Mouse (Mus musculus): ENCODE measurements around the gene Adgrf3. TPM values are rescaled to one million over a fixed set of nuclear protein-coding genes. Genes with fewer than 3 reads are reported as not detected.

Adgrf3 gene
- polyA plus RNA-seq, 1 experiment: not detected

DNA sequence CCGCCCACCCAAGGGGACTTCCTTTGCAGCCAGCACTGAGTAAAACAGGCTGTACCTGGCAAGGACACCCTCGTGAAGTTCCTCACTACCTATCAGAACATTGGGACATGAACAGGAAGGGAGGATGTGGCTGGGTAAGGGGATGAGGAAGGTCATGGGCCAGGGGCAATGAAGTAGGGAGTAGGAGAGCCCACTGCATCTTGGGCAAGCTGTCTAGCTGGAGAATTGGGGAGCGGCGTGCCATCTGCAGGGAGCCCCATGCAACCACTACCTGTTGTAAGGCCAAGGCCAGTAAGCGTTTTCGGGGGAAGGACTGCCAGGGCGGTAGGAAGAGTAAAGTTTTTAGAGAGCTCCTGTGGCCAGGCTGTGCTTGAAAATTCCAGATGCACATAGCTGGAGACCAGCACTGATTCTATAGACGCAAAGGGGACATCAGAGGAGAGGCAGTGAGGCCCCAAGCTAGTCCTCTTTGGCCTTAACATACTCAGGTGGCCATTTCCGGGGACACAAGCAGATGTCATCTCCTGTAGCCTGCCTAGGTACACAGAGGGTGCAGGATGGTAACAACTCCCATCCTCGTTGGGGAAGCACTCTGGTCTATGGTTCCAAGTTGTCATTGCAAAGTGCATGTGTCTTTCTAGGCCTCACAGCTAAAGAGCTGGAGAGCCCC is 2.2 kb downstream of the Adgrf3 start:
- H3K79me3 ChIP-seq (ENCODE audit: low read depth): no peaks in the 10 kb centered on the region
- no peak overlapping the region for H3ac ChIP-seq (ENCODE audit: control insufficient read depth, insufficient read length, low read depth)
- TF ChIP-seq MAX (IDR thresholded peaks at IDR 0.05) (no peak), USF1 (IDR thresholded peaks at IDR 0.05; ENCODE audit: low read depth) (no peak), MYOD1 (IDR thresholded peaks at IDR 0.05; ENCODE audit: control insufficient read depth, insufficient read length, low read depth) (no peak), CEBPB (IDR thresholded peaks at IDR 0.05; ENCODE audit: low read depth) (no peak), MYOG (IDR thresholded peaks at IDR 0.05; ENCODE audit: control insufficient read depth, extremely low read depth, insufficient read length) (no peak), FOSL1 (IDR thresholded peaks at IDR 0.05; ENCODE audit: insufficient read depth, low read length, poor library complexity, severe bottlenecking) (no peak), CTCF (IDR thresholded peaks at IDR 0.05; ENCODE audit: control insufficient read depth, insufficient read depth, insufficient read length) (no peak)
- H3K36me3 ChIP-seq (ENCODE audit: control insufficient read depth, insufficient read depth): no peaks in the 10 kb centered on the region
- peaks cover 3% of the 10 kb centered on the region for H3K27me3 ChIP-seq (ENCODE audit: control insufficient read depth, insufficient read depth, insufficient read length)
- no peak overlapping the region for H3K4me3 ChIP-seq (ENCODE audit: insufficient read depth, poor library complexity, severe bottlenecking)
- H3K79me2 ChIP-seq (ENCODE audit: control insufficient read depth, insufficient read depth): no peaks in the 10 kb centered on the region

DNA sequence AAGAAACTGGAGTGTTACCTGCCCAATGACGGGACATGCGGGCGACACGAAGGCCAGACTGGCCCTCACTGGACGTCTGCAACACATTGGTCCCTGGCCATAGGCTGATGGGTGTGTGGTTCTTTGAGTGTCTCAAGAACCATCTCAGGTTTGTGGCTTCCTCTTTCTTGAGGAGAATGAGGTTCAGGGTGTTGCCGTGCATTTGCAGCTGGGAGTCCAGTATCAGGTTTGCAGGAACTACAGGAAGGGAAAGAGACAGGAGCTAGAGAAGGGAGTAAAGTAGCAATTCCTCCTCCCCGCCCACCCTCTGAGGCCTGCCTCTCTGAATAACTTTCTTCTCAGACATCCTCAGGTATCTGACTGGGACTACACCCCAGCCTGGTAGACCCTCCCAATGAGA is 3.3 kb downstream of the Adgrf3 start:
- H3K27me3 ChIP-seq (ENCODE audit: control insufficient read depth, insufficient read depth, insufficient read length): peaks cover 3% of the 10 kb centered on the region
- H3K36me3 ChIP-seq (ENCODE audit: control insufficient read depth, insufficient read depth): no peaks in the 10 kb centered on the region
- H3ac ChIP-seq (ENCODE audit: control insufficient read depth, insufficient read length, low read depth): no peak overlapping the region
- no peaks in the 10 kb centered on the region for H3K79me3 ChIP-seq (ENCODE audit: low read depth)
- H3K79me2 ChIP-seq (ENCODE audit: control insufficient read depth, insufficient read depth): no peaks in the 10 kb centered on the region
- H3K4me3 ChIP-seq (ENCODE audit: insufficient read depth, poor library complexity, severe bottlenecking): no peak overlapping the region
- TF ChIP-seq MYOG (IDR thresholded peaks at IDR 0.05; ENCODE audit: control insufficient read depth, extremely low read depth, insufficient read length): no peak

DNA sequence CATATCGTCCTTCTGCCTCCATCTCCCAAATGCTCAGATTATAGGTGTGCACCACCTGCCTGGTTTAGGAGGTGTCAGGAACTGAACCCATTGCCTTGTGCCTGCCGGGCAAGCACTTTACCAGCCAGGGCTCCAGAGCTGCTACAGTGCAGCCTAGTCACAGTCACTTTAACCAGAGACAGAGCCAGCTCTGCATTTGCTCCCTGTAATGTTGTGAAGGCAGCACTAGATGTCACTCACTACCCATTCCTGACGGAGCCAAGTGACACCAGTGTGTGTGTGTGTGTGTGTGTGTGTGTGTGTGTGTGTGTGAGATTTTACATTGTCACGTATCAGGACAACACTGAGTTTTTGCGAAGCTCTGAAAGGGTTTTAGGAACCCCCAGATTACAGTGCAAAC is 4.0 kb downstream of the Adgrf3 start:
- TF ChIP-seq CTCF (IDR thresholded peaks at IDR 0.05; ENCODE audit: control insufficient read depth, insufficient read depth, insufficient read length) (peak; percentile 48), MYOD1 (IDR thresholded peaks at IDR 0.05; ENCODE audit: control insufficient read depth, insufficient read length, low read depth) (no peak)
- Histone ChIP-seq H3K79me2 (ENCODE audit: control insufficient read depth, insufficient read depth) (no peaks in the 10 kb centered on the region), H3K36me3 (ENCODE audit: control insufficient read depth, insufficient read depth) (no peaks in the 10 kb centered on the region)

DNA sequence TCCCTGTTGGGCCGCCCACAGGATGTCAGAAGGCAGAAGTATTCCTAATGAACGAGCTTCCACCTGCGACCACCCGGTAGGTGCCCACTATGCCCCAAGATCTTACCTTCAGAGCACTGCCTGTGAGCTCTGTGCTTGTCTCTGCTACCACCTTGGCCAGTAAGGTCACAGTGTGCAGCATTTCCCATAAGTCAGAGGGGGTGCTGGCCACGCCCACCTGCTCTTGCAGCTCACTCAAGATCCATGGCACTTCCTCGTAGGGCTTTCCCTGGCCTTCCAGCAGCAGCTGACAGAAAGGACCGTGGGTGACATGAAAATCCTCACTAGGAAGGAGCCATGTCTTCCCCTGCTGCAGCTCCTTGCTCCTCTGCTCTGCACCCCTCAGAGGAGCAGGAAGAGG is 7.3 kb downstream of the Adgrf3 start:
- Histone ChIP-seq H3K27me3 (ENCODE audit: control insufficient read depth, insufficient read depth, insufficient read length) (peaks cover 3% of the 10 kb centered on the region), H3K36me3 (ENCODE audit: control insufficient read depth, insufficient read depth) (no peaks in the 10 kb centered on the region), H3K79me3 (ENCODE audit: low read depth) (no peaks in the 10 kb centered on the region), H3K79me2 (ENCODE audit: control insufficient read depth, insufficient read depth) (no peaks in the 10 kb centered on the region), H3ac (ENCODE audit: control insufficient read depth, insufficient read length, low read depth) (no peak overlapping the region), H3K4me3 (ENCODE audit: insufficient read depth, poor library complexity, severe bottlenecking) (no peak overlapping the region)
- TF ChIP-seq USF1 (IDR thresholded peaks at IDR 0.05; ENCODE audit: low read depth) (no peak), CEBPB (IDR thresholded peaks at IDR 0.05; ENCODE audit: low read depth) (no peak), FOSL1 (IDR thresholded peaks at IDR 0.05; ENCODE audit: insufficient read depth, low read length, poor library complexity, severe bottlenecking) (no peak), MYOD1 (IDR thresholded peaks at IDR 0.05; ENCODE audit: control insufficient read depth, insufficient read length, low read depth) (no peak), CTCF (IDR thresholded peaks at IDR 0.05; ENCODE audit: control insufficient read depth, insufficient read depth, insufficient read length) (no peak), MAX (IDR thresholded peaks at IDR 0.05) (no peak), MYOG (IDR thresholded peaks at IDR 0.05; ENCODE audit: control insufficient read depth, extremely low read depth, insufficient read length) (no peak)

More for the DNA sequence above, 4.0 kb downstream of the Adgrf3 start:
- no peaks in the 10 kb centered on the region for H3K79me3 ChIP-seq (ENCODE audit: low read depth)
- H3ac ChIP-seq (ENCODE audit: control insufficient read depth, insufficient read length, low read depth): no peak overlapping the region
- no peak overlapping the region for H3K4me3 ChIP-seq (ENCODE audit: insufficient read depth, poor library complexity, severe bottlenecking)
- H3K27me3 ChIP-seq (ENCODE audit: control insufficient read depth, insufficient read depth, insufficient read length): peaks cover 3% of the 10 kb centered on the region

DNA sequence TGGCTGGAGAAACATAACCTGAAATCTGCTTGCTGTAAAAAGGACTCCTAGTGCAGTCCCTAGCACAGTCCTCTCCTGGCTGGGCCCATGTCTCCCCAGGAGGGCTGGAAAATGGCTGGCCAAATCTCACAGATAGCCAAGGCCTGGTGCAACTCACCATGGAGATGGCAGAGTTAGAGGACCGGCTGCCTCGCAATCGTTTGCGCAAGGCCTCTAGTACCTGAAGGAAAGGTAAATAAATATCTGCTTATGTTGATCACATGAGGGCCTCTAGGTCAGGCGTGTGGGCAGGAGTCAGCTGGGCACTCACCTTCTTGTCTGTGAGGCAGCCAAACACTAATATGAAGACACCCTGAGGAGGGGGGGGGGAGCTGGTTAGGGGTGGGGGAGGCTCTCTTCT is 10.2 kb downstream of the Adgrf3 start:
- Histone ChIP-seq H3K79me3 (ENCODE audit: low read depth) (no peaks in the 10 kb centered on the region), H3K27me3 (ENCODE audit: control insufficient read depth, insufficient read depth, insufficient read length) (peaks cover 3% of the 10 kb centered on the region), H3K79me2 (ENCODE audit: control insufficient read depth, insufficient read depth) (no peaks in the 10 kb centered on the region), H3K36me3 (ENCODE audit: control insufficient read depth, insufficient read depth) (no peaks in the 10 kb centered on the region), H3K4me3 (ENCODE audit: insufficient read depth, poor library complexity, severe bottlenecking) (no peak overlapping the region), H3ac (ENCODE audit: control insufficient read depth, insufficient read length, low read depth) (no peak overlapping the region)
- TF ChIP-seq MYOD1 (IDR thresholded peaks at IDR 0.05; ENCODE audit: control insufficient read depth, insufficient read length, low read depth) (no peak), FOSL1 (IDR thresholded peaks at IDR 0.05; ENCODE audit: insufficient read depth, low read length, poor library complexity, severe bottlenecking) (no peak), MYOG (IDR thresholded peaks at IDR 0.05; ENCODE audit: control insufficient read depth, extremely low read depth, insufficient read length) (no peak), CTCF (IDR thresholded peaks at IDR 0.05; ENCODE audit: control insufficient read depth, insufficient read depth, insufficient read length) (no peak), MAX (IDR thresholded peaks at IDR 0.05) (no peak), CEBPB (IDR thresholded peaks at IDR 0.05; ENCODE audit: low read depth) (no peak), USF1 (IDR thresholded peaks at IDR 0.05; ENCODE audit: low read depth) (no peak)

DNA sequence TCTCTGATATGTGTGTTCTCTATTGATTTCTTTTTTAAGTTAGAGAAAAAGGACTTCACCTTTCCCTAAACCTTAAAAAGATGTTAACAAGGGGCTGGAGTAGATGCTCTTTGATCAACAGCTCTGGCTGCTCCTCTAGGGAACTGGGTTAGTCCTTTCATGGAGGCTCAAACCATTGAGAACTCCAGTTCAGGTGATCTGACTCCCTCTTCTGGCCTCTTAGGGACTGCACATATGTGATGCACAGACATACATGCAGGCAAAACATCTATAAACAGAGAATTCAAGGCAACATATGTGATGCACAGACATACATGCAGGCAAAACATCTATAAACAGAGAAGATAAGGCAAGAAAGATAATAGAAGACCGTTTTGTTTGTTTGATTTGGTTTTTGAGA is 13.1 kb downstream of the Adgrf3 start:
- Histone ChIP-seq H3K79me3 (ENCODE audit: low read depth) (no peaks in the 10 kb centered on the region), H3ac (ENCODE audit: control insufficient read depth, insufficient read length, low read depth) (no peak overlapping the region), H3K79me2 (ENCODE audit: control insufficient read depth, insufficient read depth) (no peaks in the 10 kb centered on the region), H3K4me3 (ENCODE audit: insufficient read depth, poor library complexity, severe bottlenecking) (no peak overlapping the region), H3K27me3 (ENCODE audit: control insufficient read depth, insufficient read depth, insufficient read length) (no peaks in the 10 kb centered on the region), H3K36me3 (ENCODE audit: control insufficient read depth, insufficient read depth) (no peaks in the 10 kb centered on the region)
- TF ChIP-seq MAX (IDR thresholded peaks at IDR 0.05) (no peak), USF1 (IDR thresholded peaks at IDR 0.05; ENCODE audit: low read depth) (no peak), MYOG (IDR thresholded peaks at IDR 0.05; ENCODE audit: control insufficient read depth, extremely low read depth, insufficient read length) (no peak), CTCF (IDR thresholded peaks at IDR 0.05; ENCODE audit: control insufficient read depth, insufficient read depth, insufficient read length) (no peak), CEBPB (IDR thresholded peaks at IDR 0.05; ENCODE audit: low read depth) (no peak), FOSL1 (IDR thresholded peaks at IDR 0.05; ENCODE audit: insufficient read depth, low read length, poor library complexity, severe bottlenecking) (no peak), MYOD1 (IDR thresholded peaks at IDR 0.05; ENCODE audit: control insufficient read depth, insufficient read length, low read depth) (no peak)

Data from C2C12 (cell line).